Mouse (Mus musculus) liver, adult 2 months (tissue): ENCODE measurements around the gene Arl9.

ENCODE experiments used
- CTCF ChIP-seq: fragments of 200-500 bp; IDR thresholded peaks from 2 replicates; pipeline ENCODE4 v1.5.1; 2011; ENCODE audit warnings: low read depth, low read length, control low read depth
- POLR2A ChIP-seq: fragments of 200-500 bp; IDR thresholded peaks from 2 replicates; pipeline ENCODE4 v1.6.1; 2011; ENCODE audit warnings: low read length, control low read depth; ENCODE audit not compliant: insufficient read depth; ENCODE audit errors: extremely low read depth

DNA sequence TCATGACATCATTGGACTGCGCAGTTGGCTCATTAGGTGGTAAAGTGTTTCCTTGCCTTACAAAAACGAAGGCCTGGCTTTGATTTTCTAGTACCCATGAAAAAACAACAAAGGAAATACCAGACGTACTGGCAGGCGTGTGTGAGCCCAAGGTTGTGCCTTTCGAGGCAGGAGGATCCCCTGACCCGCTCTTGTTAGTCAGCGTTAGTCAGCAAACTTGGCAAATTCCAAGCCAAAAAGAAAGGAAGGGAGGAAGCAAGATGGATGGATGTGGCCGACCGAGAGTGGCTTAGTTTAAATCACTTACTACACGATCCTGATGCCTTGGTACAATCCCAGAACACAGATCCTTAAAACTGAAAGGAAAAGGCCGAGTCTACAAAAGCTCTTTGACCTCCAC, 41.3 kb upstream of the Arl9 start:
- TF ChIP-seq POLR2A (no peak), CTCF (no peak)
